Mouse (Mus musculus): ENCODE results near the gene S1pr4. TPM values are rescaled to one million over a fixed set of nuclear protein-coding genes. Genes with fewer than 3 reads are reported as not detected.

The S1pr4 gene
- total RNA-seq, 2 experiments from 2014 or later: 6.2 to 8.3 TPM

- peak; percentile 2; the same call in 1 of the 2 replicates for ATAC-seq (replicated peaks; ENCODE audit: poor library complexity)
These were observed 20.0 kb upstream of the S1pr4 start for GRCm38 (mm10) chr10:81519978-81520365.

- ATAC-seq (replicated peaks; ENCODE audit: poor library complexity): peak; percentile 57
These were observed 19.5 kb upstream of the S1pr4 start for GRCm38 (mm10) chr10:81519227-81519977.

- ATAC-seq (replicated peaks; ENCODE audit: poor library complexity): peak; percentile 55
These were observed 18.6 kb upstream of the S1pr4 start for GRCm38 (mm10) chr10:81518546-81518945.

GRCm38 (mm10) chr10:81517227-81517626 is 17.3 kb upstream of the S1pr4 start:
- peak; percentile 36 for ATAC-seq (replicated peaks; ENCODE audit: poor library complexity)

GRCm38 (mm10) chr10:81513798-81514197 is 13.9 kb upstream of the S1pr4 start:
- ATAC-seq (replicated peaks; ENCODE audit: poor library complexity): no peak

- no peak for ATAC-seq (replicated peaks; ENCODE audit: poor library complexity)
These were observed 10.4 kb upstream of the S1pr4 start for GRCm38 (mm10) chr10:81510246-81510810.

GRCm38 (mm10) chr10:81507691-81508489 is 8.0 kb upstream of the S1pr4 start:
- ATAC-seq (replicated peaks; ENCODE audit: poor library complexity): no peak

- no peak for ATAC-seq (replicated peaks; ENCODE audit: poor library complexity)
These were observed 7.2 kb upstream of the S1pr4 start for GRCm38 (mm10) chr10:81507095-81507494.

GRCm38 (mm10) chr10:81505016-81505664 is 5.2 kb upstream of the S1pr4 start:
- peak; percentile 36 for ATAC-seq (replicated peaks; ENCODE audit: poor library complexity)

GRCm38 (mm10) chr10:81502658-81503057 is 2.7 kb upstream of the S1pr4 start:
- peak; percentile 55 for ATAC-seq (replicated peaks; ENCODE audit: poor library complexity)

GRCm38 (mm10) chr10:81501863-81502262 is 1.9 kb upstream of the S1pr4 start:
- no peak for ATAC-seq (replicated peaks; ENCODE audit: poor library complexity)

- peak; percentile 17 for ATAC-seq (replicated peaks; ENCODE audit: poor library complexity)
These were observed 556 bp downstream of the S1pr4 start for GRCm38 (mm10) chr10:81499250-81499901.

GRCm38 (mm10) chr10:81498316-81499249 is 1.3 kb downstream of the S1pr4 start:
- ATAC-seq (replicated peaks; ENCODE audit: poor library complexity): peak; percentile 15; the same call in 1 of the 2 replicates

GRCm38 (mm10) chr10:81497401-81498270 is 2.3 kb downstream of the S1pr4 start:
- peak; percentile 30 for ATAC-seq (replicated peaks; ENCODE audit: poor library complexity)

GRCm38 (mm10) chr10:81496969-81497368 is 3.0 kb downstream of the S1pr4 start:
- ATAC-seq (replicated peaks; ENCODE audit: poor library complexity): no peak

GRCm38 (mm10) chr10:81496264-81496901 is 3.5 kb downstream of the S1pr4 start, which contains the start of gene Ncln:
Ncln (minus strand) TSS chr10:81496392.
- ATAC-seq (replicated peaks; ENCODE audit: poor library complexity): peak; percentile 65

GRCm38 (mm10) chr10:81495616-81496263 is 4.2 kb downstream of the S1pr4 start:
- no peak for ATAC-seq (replicated peaks; ENCODE audit: poor library complexity)

Measured in megakaryocyte progenitor cell, adult 5-6 weeks (primary cell).